Mouse (Mus musculus) liver, embryonic 15.5 days (tissue): Measurements from ENCODE around the gene Tdpoz2. TPM values are rescaled to one million over a fixed set of nuclear protein-coding genes. Genes with fewer than 3 reads are reported as not detected.
"Not testable (repeated sequence)": the region's sequence is repeated elsewhere in the genome, so short reads cannot be mapped to it uniquely, and the experiment has no call there.

ENCODE experiments used
- ATAC-seq: fragments of 200-750 bp; cut with Nextera tagmentation; 2 replicates; pipeline ENCODE4 v1.8.0; 2017; ENCODE audit warnings: moderate number of reproducible peaks, mild to moderate bottlenecking, moderate library complexity; ENCODE audit not compliant: insufficient read depth
- H3K27ac ChIP-seq: fragments of 300-500 bp; sonication (generic); replicated peaks from 2 replicates; pipeline ENCODE4 v1.5.1; 2015; ENCODE audit warnings: mild to moderate bottlenecking, inconsistent platforms
- H3K27me3 ChIP-seq: fragments of 300-500 bp; sonication (generic); 2 replicates; pipeline ENCODE4 v1.6.1; 2015; ENCODE audit warnings: mild to moderate bottlenecking, inconsistent platforms
- H3K36me3 ChIP-seq: fragments of 300-500 bp; sonication (generic); replicated peaks from 2 replicates; pipeline ENCODE4 v1.6.1; 2015; ENCODE audit warnings: moderate library complexity, mild to moderate bottlenecking, inconsistent platforms
- H3K4me1 ChIP-seq: fragments of 300-500 bp; sonication (generic); replicated peaks from 2 replicates; pipeline ENCODE4 v1.6.1; 2015; ENCODE audit warnings: inconsistent platforms
- H3K4me2 ChIP-seq: fragments of 300-500 bp; sonication (generic); 2 replicates; pipeline ENCODE4 v1.6.1; 2015; ENCODE audit warnings: moderate library complexity, mild to moderate bottlenecking, inconsistent platforms
- H3K4me3 ChIP-seq: fragments of 300-500 bp; sonication (generic); replicated peaks from 2 replicates; pipeline ENCODE4 v1.5.1; 2015; ENCODE audit warnings: mild to moderate bottlenecking, inconsistent platforms
- H3K9ac ChIP-seq: fragments of 300-500 bp; sonication (generic); 2 replicates; pipeline ENCODE4 v1.6.1; 2015; ENCODE audit warnings: moderate library complexity, mild to moderate bottlenecking, inconsistent platforms
- H3K9me3 ChIP-seq: fragments of 300-500 bp; sonication (generic); replicated peaks from 2 replicates; pipeline ENCODE4 v1.6.1; 2016; ENCODE audit warnings: inconsistent platforms
- WGBS: fragments of 180-500 bp; shearing (Covaris S2); methylation state at CpG from one replicate; pipeline ENCODE4 v1.1.7; 2015; ENCODE audit warnings: mixed read lengths; ENCODE audit not compliant: insufficient replicate concordance; 5-methylcytosine and 5-hydroxymethylcytosine counted together
- polyA plus RNA-seq: library from polyadenylated mRNA; unstranded; fragments of >200 nt; fragmentation: Nextera tagmentation; extraction: Ambion mirVana; gene quantifications from 2 replicates; pipeline ENCODE4 v1.2.1, GENCODE M21; 2015

Tdpoz2 gene
- not detected in 2 replicates for polyA plus RNA-seq

GRCm38 (mm10) chr3:93652586-93652985, at the start of gene Tdpoz2:
Gene Tdpoz2, minus strand, starts transcription at chr3:93652686.
- no peaks in the 10 kb centered on the region for H3K9me3 ChIP-seq
- H3K9ac ChIP-seq, result no peak within 1 kb of the TSS
- WGBS, result 43% methylated on average over 3 of the region's 3 CpGs
- no peaks in the 10 kb centered on the region for H3K4me1 ChIP-seq
- no peaks in the 10 kb centered on the region for H3K36me3 ChIP-seq
- H3K4me3 ChIP-seq, result no peak within 1 kb of the TSS
- ATAC-seq, result no peak
- no peak within 1 kb of the TSS for H3K4me2 ChIP-seq
- H3K27me3 ChIP-seq, result no peaks in the 10 kb centered on the region
- H3K27ac ChIP-seq, result no peak within 1 kb of the TSS

GRCm38 (mm10) chr3:93692970-93693369, 40.5 kb upstream of the Tdpoz2 start, which contains the start of gene Gm37596:
Gene Gm37596, minus strand, starts transcription at chr3:93693070.
- not testable (repeated sequence) for H3K4me2 ChIP-seq, ATAC-seq, H3K4me1 ChIP-seq, H3K9me3 ChIP-seq, H3K9ac ChIP-seq, H3K36me3 ChIP-seq, H3K27ac ChIP-seq, H3K27me3 ChIP-seq, H3K4me3 ChIP-seq
- 54% methylated on average over 1 of the region's 2 CpGs for WGBS

GRCm38 (mm10) chr3:93676210-93676609, 23.7 kb upstream of the Tdpoz2 start, which contains the start of gene Tdpoz1:
Gene Tdpoz1, minus strand, starts transcription at chr3:93676310.
- ATAC-seq, H3K9me3 ChIP-seq, H3K27me3 ChIP-seq, H3K27ac ChIP-seq, H3K4me1 ChIP-seq, H3K36me3 ChIP-seq, H3K4me2 ChIP-seq, H3K9ac ChIP-seq, H3K4me3 ChIP-seq: not testable (repeated sequence)
- 48% methylated on average over 3 of the region's 4 CpGs for WGBS

- H3K4me2 ChIP-seq, H3K4me3 ChIP-seq, H3K9me3 ChIP-seq, H3K36me3 ChIP-seq, H3K27ac ChIP-seq, H3K9ac ChIP-seq, ATAC-seq, H3K4me1 ChIP-seq, H3K27me3 ChIP-seq: not testable (repeated sequence)
- WGBS, result 43% methylated on average over 5 of the region's 6 CpGs
These were observed 18.5 kb upstream of the Tdpoz2 start for GRCm38 (mm10) chr3:93670805-93671503.

- no peaks in the 10 kb centered on the region for H3K4me1 ChIP-seq
- H3K36me3 ChIP-seq, result no peaks in the 10 kb centered on the region
- WGBS, result 44% methylated on average over 1 of the region's 1 CpGs
- H3K4me2 ChIP-seq, result no peak overlapping the region
- no peak overlapping the region for H3K27ac ChIP-seq
- H3K4me3 ChIP-seq, result no peak overlapping the region
- H3K27me3 ChIP-seq, result no peaks in the 10 kb centered on the region
- ATAC-seq, result no peak
- no peaks in the 10 kb centered on the region for H3K9me3 ChIP-seq
- H3K9ac ChIP-seq, result no peak overlapping the region
These were observed 1.8 kb upstream of the Tdpoz2 start for GRCm38 (mm10) chr3:93654260-93654659.

GRCm38 (mm10) chr3:93630917-93631714, 21.4 kb downstream of the Tdpoz2 start:
- not testable (repeated sequence) for H3K9me3 ChIP-seq, H3K27ac ChIP-seq, ATAC-seq, H3K36me3 ChIP-seq, H3K9ac ChIP-seq, H3K4me3 ChIP-seq, H3K27me3 ChIP-seq, H3K4me2 ChIP-seq, H3K4me1 ChIP-seq
- 52% methylated on average over 4 of the region's 4 CpGs for WGBS

GRCm38 (mm10) chr3:93608970-93609369, 43.5 kb downstream of the Tdpoz2 start:
- not testable (repeated sequence) for H3K4me2 ChIP-seq, H3K9ac ChIP-seq, H3K4me3 ChIP-seq, H3K27me3 ChIP-seq, H3K36me3 ChIP-seq, ATAC-seq, H3K9me3 ChIP-seq, H3K4me1 ChIP-seq, H3K27ac ChIP-seq

GRCm38 (mm10) chr3:93601903-93602302, 50.6 kb downstream of the Tdpoz2 start:
- Histone ChIP-seq H3K4me1 (peaks cover 4% of the 10 kb centered on the region; the same call in 1 of the 2 replicates), H3K4me3 (no peak overlapping the region), H3K9me3 (no peaks in the 10 kb centered on the region), H3K27ac (no peak overlapping the region), H3K4me2 (no peak overlapping the region), H3K36me3 (no peaks in the 10 kb centered on the region), H3K27me3 (no peaks in the 10 kb centered on the region), H3K9ac (no peak overlapping the region)
- no peak for ATAC-seq
- WGBS, result 58% methylated on average over 1 of the region's 1 CpGs

Other genes with a start within 250 kb of the Tdpoz2 start
- gene Tchh, start 210.4 kb downstream of the Tdpoz2 start, polyA plus RNA-seq, result 0.03 and 0.06 TPM in 2 replicates
- not detected in 2 replicates for gene Tchhl1, start 183.9 kb downstream of the Tdpoz2 start, polyA plus RNA-seq
- gene S100a11, start 132.2 kb downstream of the Tdpoz2 start, polyA plus RNA-seq, result 167 and 201 TPM in 2 replicates
- gene S100a10, start 97.6 kb downstream of the Tdpoz2 start, polyA plus RNA-seq, result 48.2 and 50.9 TPM in 2 replicates
- not detected in 2 replicates for gene Tdpoz1, start 23.6 kb upstream of the Tdpoz2 start, polyA plus RNA-seq
- not detected in 2 replicates for gene Gm37596, start 40.4 kb upstream of the Tdpoz2 start, polyA plus RNA-seq
- gene Gm5773, start 120.3 kb upstream of the Tdpoz2 start, polyA plus RNA-seq, result not detected in 2 replicates
- not detected in 2 replicates for gene Tdpoz4, start 143.7 kb upstream of the Tdpoz2 start, polyA plus RNA-seq
- not detected in 2 replicates for gene Tdpoz3, start 173.3 kb upstream of the Tdpoz2 start, polyA plus RNA-seq